Mouse (Mus musculus) stomach, postnatal 0 days (tissue): ENCODE results near the gene Tmprss6. TPM values are rescaled to one million over a fixed set of nuclear protein-coding genes. Genes with fewer than 3 reads are reported as not detected.

Source experiments
- ATAC-seq: fragments of 200-750 bp; cut with Nextera tagmentation; 2 replicates; pipeline ENCODE4 v1.8.0; 2017; ENCODE audit not compliant: low FRiP score, low TSS enrichment
- DNase-seq: peaks from one replicate; pipeline ENCODE4 v3.0.0-alpha.2; 2016; ENCODE audit warnings: low spot score
- H3K27ac ChIP-seq: fragments of 300-500 bp; sonication (generic); replicated peaks from 2 replicates; pipeline ENCODE4 v1.5.1; 2014; ENCODE audit warnings: mild to moderate bottlenecking, control low read depth
- H3K27me3 ChIP-seq: fragments of 300-500 bp; sonication (generic); 2 replicates; pipeline ENCODE4 v1.6.1; 2014; ENCODE audit warnings: low read length; ENCODE audit not compliant: control insufficient read depth, insufficient read depth
- H3K36me3 ChIP-seq: fragments of 300-500 bp; sonication (generic); 2 replicates; pipeline ENCODE4 v1.6.1; 2014; ENCODE audit warnings: low read length, mixed read lengths; ENCODE audit not compliant: control insufficient read depth, insufficient read depth
- H3K4me1 ChIP-seq: fragments of 300-500 bp; sonication (generic); replicated peaks from 2 replicates; pipeline ENCODE4 v1.6.1; 2014; ENCODE audit warnings: antibody characterized with exemption; ENCODE audit not compliant: control insufficient read depth, insufficient read depth
- H3K4me2 ChIP-seq: fragments of 300-500 bp; sonication (generic); replicated peaks from 2 replicates; pipeline ENCODE4 v1.6.1; 2014; ENCODE audit warnings: low read depth, mild to moderate bottlenecking, control low read depth, moderate library complexity
- H3K4me3 ChIP-seq: fragments of 300-500 bp; sonication (generic); 2 replicates; pipeline ENCODE4 v1.5.1; 2014; ENCODE audit warnings: low read depth, low read length, control low read depth
- H3K9ac ChIP-seq: fragments of 300-500 bp; sonication (generic); 2 replicates; pipeline ENCODE4 v1.6.1; 2014; ENCODE audit warnings: mild to moderate bottlenecking, low read length, control low read depth, mixed read lengths
- H3K9me3 ChIP-seq: fragments of 300-500 bp; sonication (generic); 2 replicates; pipeline ENCODE4 v1.6.1; 2016; ENCODE audit warnings: low read length; ENCODE audit not compliant: control insufficient read depth
- CTCF ChIP-seq: IDR thresholded peaks from 2 replicates; pipeline ENCODE4 v1.5.1; 2016; ENCODE audit warnings: antibody characterized with exemption, low read depth, mild to moderate bottlenecking, moderate library complexity
- EP300 ChIP-seq: optimal IDR thresholded peaks from 2 replicates; pipeline ENCODE3; 2016; ENCODE audit warnings: antibody characterized with exemption
- WGBS: fragments of 180-500 bp; shearing (Covaris S2); extraction: QIAGEN DNeasy Blood & Tissue Kit; methylation state at CpG from one replicate; pipeline ENCODE4 v1.1.7; 2014; 5-methylcytosine and 5-hydroxymethylcytosine counted together
- polyA plus RNA-seq: library from polyadenylated mRNA; unstranded; fragments of >200 nt; fragmentation: Nextera tagmentation; extraction: Ambion mirVana; gene quantifications from 2 replicates; pipeline ENCODE4 v1.2.1, GENCODE M21; 2015

Tmprss6 gene
- polyA plus RNA-seq, 1 experiment from 2014 or later: 0.50 TPM

- H3K4me1 ChIP-seq: peaks cover 3% of the 10 kb centered on the region; the same call in 1 of the 2 replicates
- no peaks in the 10 kb centered on the region for H3K36me3 ChIP-seq
- WGBS: 69% methylated on average over 8 of the region's 9 CpGs
- DNase-seq (no peak), ATAC-seq (no peak)
- H3K27me3 ChIP-seq: no peaks in the 10 kb centered on the region
- H3K27ac ChIP-seq: no peak overlapping the region
- TF ChIP-seq CTCF: no peak
- TF ChIP-seq EP300: no peak
- no peaks in the 10 kb centered on the region for H3K9me3 ChIP-seq
- H3K4me2 ChIP-seq: no peak overlapping the region
- no peak overlapping the region for H3K4me3 ChIP-seq
- H3K9ac ChIP-seq: no peak overlapping the region
These were observed 29.5 kb downstream of the Tmprss6 start for GRCm38 (mm10) chr15:78438973-78439372.

- 72% methylated on average over 8 of the region's 8 CpGs for WGBS
- H3K4me1 ChIP-seq: peaks cover 3% of the 10 kb centered on the region; the same call in 1 of the 2 replicates
- H3K4me3 ChIP-seq: no peak overlapping the region
- H3K36me3 ChIP-seq: peaks cover 4% of the 10 kb centered on the region; the same call in 1 of the 2 replicates
- TF ChIP-seq CTCF (no peak), EP300 (no peak)
- no peak overlapping the region for H3K9ac ChIP-seq
- H3K27ac ChIP-seq: no peak overlapping the region
- no peaks in the 10 kb centered on the region for H3K9me3 ChIP-seq
- no peak overlapping the region for H3K4me2 ChIP-seq
- H3K27me3 ChIP-seq: no peaks in the 10 kb centered on the region
- DNase-seq (no peak), ATAC-seq (no peak)
These were observed 29.9 kb downstream of the Tmprss6 start for GRCm38 (mm10) chr15:78438505-78438904.

- H3K27me3 ChIP-seq: no peaks in the 10 kb centered on the region
- no peak overlapping the region for H3K4me3 ChIP-seq
- peak overlapping the region; percentile 74 for H3K27ac ChIP-seq
- peaks cover 3% of the 10 kb centered on the region; the same call in 1 of the 2 replicates for H3K4me1 ChIP-seq
- peaks cover 7% of the 10 kb centered on the region; the same call in 1 of the 2 replicates for H3K36me3 ChIP-seq
- 43% methylated on average over 4 of the region's 4 CpGs for WGBS
- no peaks in the 10 kb centered on the region for H3K9me3 ChIP-seq
- ATAC-seq: no peak
- no peak for DNase-seq
- no peak overlapping the region for H3K4me2 ChIP-seq
- TF ChIP-seq EP300 (no peak), CTCF (no peak)
- no peak overlapping the region for H3K9ac ChIP-seq
These were observed 30.4 kb downstream of the Tmprss6 start for GRCm38 (mm10) chr15:78438018-78438394.

GRCm38 (mm10) chr15:78437237-78438017 lies 31.0 kb downstream of the Tmprss6 start:
- DNase-seq: peak; percentile 53
- 15% methylated on average over 22 of the region's 23 CpGs for WGBS

GRCm38 (mm10) chr15:78436380-78437192 lies 31.8 kb downstream of the Tmprss6 start:
- no peaks in the 10 kb centered on the region for H3K27me3 ChIP-seq
- ATAC-seq (peak; percentile 71), DNase-seq (peak; percentile 91)
- peaks cover 3% of the 10 kb centered on the region; the same call in 1 of the 2 replicates for H3K4me1 ChIP-seq
- H3K4me3 ChIP-seq: peak overlapping the region; percentile 18
- TF ChIP-seq EP300 (no peak), CTCF (peak; percentile 67)
- H3K9ac ChIP-seq: peak overlapping the region; percentile 47; the same call in 1 of the 2 replicates
- H3K27ac ChIP-seq: peak overlapping the region; percentile 74
- H3K36me3 ChIP-seq: peaks cover 7% of the 10 kb centered on the region; the same call in 1 of the 2 replicates
- WGBS: 13% methylated on average over 29 of the region's 32 CpGs
- H3K4me2 ChIP-seq: peak overlapping the region; percentile 53
- H3K9me3 ChIP-seq: no peaks in the 10 kb centered on the region

More at GRCm38 (mm10) chr15:78437237-78438017, 31.0 kb downstream of the Tmprss6 start:
- Histone ChIP-seq H3K4me3 (peak overlapping the region; percentile 18; the same call in 1 of the 2 replicates), H3K4me2 (peak overlapping the region; percentile 53), H3K27me3 (no peaks in the 10 kb centered on the region), H3K27ac (peak overlapping the region; percentile 74), H3K4me1 (peaks cover 3% of the 10 kb centered on the region; the same call in 1 of the 2 replicates), H3K9me3 (no peaks in the 10 kb centered on the region), H3K36me3 (peaks cover 7% of the 10 kb centered on the region; the same call in 1 of the 2 replicates), H3K9ac (peak overlapping the region; percentile 43; the same call in 1 of the 2 replicates)
- ATAC-seq: peak; percentile 27
- 0 out of 2 replicates have a peak, but pooled peaks have one; percentile 2 for TF ChIP-seq CTCF
- no peak for TF ChIP-seq EP300
